ENCODE assay signal across 10 mouse cellular contexts in the genomic region with DNA sequence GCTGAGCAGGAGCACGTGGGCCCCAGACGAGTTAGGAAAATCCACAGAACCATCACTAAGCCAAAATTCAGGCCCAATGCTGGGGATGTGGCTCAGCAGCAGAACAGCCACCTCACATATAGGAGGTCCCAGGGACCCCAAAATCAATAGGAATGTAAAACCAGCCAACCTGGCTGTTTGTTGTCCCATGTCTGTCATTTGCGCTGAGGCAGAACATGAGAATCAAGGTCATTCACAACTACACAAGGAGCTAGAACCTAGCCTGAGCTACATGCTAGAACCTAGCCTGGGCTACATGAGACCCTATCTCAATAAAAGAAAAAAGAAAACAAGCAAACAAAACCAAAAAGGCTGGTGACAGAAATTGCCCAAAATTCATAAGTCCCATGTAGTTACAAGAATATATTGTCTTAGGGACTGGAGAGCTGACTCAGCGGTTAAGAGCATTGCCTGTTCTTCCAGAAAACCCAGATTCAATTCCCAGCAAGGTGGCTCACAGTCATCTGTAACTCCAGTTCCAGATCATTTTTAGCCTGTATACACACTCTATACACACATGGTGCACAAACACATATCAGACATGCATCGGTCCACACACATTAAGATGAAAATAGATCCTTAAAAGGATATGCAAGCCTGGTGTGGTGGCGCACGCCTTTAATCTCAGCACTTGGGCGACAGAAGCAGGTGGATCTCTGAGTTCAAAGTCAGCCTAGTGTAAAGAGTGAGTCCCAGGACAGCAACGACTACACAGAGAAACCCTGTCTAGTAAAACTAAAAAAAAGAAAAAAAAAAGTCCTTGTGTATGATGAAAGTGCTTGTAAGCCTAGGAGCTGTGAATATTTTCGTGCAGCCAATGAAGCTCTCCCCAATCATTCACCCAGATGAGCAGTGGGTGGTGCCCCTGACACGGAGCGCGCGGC. TPM values are rescaled to one million over a fixed set of nuclear protein-coding genes. Genes with fewer than 3 reads are reported as not detected.
DNase-seq lines count a peak whose midpoint lies in the region; ATAC-seq and TF ChIP-seq lines count a peak whose summit lies in the region.
"Had no signal": no experiment of that assay in that cellular context is flagged by ENCODE, and none has a peak within 500 bp of the region (broad histone marks: within the 10 kb centered on the region; RNA-seq: fewer than 3 reads in every experiment).

No protein-coding gene starts in this region.

- no peak for DNase-seq in kidney, adult 2 months
- DNase-seq in kidney, postnatal 14 days, result no peak
- DNase-seq in frontal cortex, adult 2 months (ENCODE audit: extremely low spot score in 1 of 2, low spot score in 1 of 2), result no peak
- DNase-seq in adrenal gland, adult (ENCODE audit: inconsistent age in 2 of 2, low spot score in 1 of 2), result no peak
- no peak for DNase-seq in cerebellum, postnatal 4 days (ENCODE audit: low spot score in 2 of 2)

- no peak overlapping the region for H3K9ac ChIP-seq in hindbrain, embryonic 12.5 days
- H3K9ac ChIP-seq in midbrain, embryonic 13.5 days (replicated peaks), result peak overlapping the region; percentile 43

- no peaks in the 10 kb centered on the region for H3K4me1 ChIP-seq in kidney, adult 2 months (ENCODE audit: control insufficient read depth, insufficient read depth, low read length)
- peaks cover 2% of the 10 kb centered on the region; the same call in 1 of the 2 replicates for H3K4me1 ChIP-seq in hindbrain, embryonic 12.5 days
- H3K4me1 ChIP-seq in midbrain, embryonic 13.5 days (replicated peaks), result peaks cover 8% of the 10 kb centered on the region

- peak overlapping the region; percentile 24 for H3K4me3 ChIP-seq in kidney, adult 2 months (ENCODE audit: insufficient read depth, low read depth, low read length)
- peak overlapping the region; percentile 37 for H3K4me3 ChIP-seq in hindbrain, embryonic 12.5 days
- peak overlapping the region; percentile 43 for H3K4me3 ChIP-seq in midbrain, embryonic 13.5 days (replicated peaks)

- 35% methylated on average over 14 of the region's 14 CpGs for WGBS in kidney, adult 2 months
- 35% methylated on average over 14 of the region's 14 CpGs for WGBS in hindbrain, embryonic 12.5 days
- 37% methylated on average over 14 of the region's 14 CpGs for WGBS in midbrain, embryonic 13.5 days

- no peaks in the 10 kb centered on the region for H3K9me3 ChIP-seq in hindbrain, embryonic 12.5 days (replicated peaks)
- no peaks in the 10 kb centered on the region for H3K9me3 ChIP-seq in midbrain, embryonic 13.5 days

- no peaks in the 10 kb centered on the region for H3K36me3 ChIP-seq in kidney, adult 2 months (ENCODE audit: control insufficient read depth, insufficient read depth, low read length)
- H3K36me3 ChIP-seq in hindbrain, embryonic 12.5 days, result no peaks in the 10 kb centered on the region
- no peaks in the 10 kb centered on the region for H3K36me3 ChIP-seq in midbrain, embryonic 13.5 days

- no peak for TF ChIP-seq POLR2A in kidney, adult 2 months (IDR thresholded peaks at IDR 0.05; ENCODE audit: low read depth, low read length)

- no peak for TF ChIP-seq CTCF in kidney, adult 2 months (conservative IDR thresholded peaks at IDR 0.05; ENCODE audit: insufficient read depth, insufficient read length, low read depth, low read length)

- peak; percentile 61 for ATAC-seq in activated CD4-positive, CD25-positive, alpha-beta regulatory T cell, adult 4 months
- ATAC-seq in hindbrain, embryonic 12.5 days (ENCODE audit: low FRiP score), result peak; percentile 23; the same call in 1 of the 2 replicates
- no peak; the same call in 1 of the 2 replicates for ATAC-seq in midbrain, embryonic 13.5 days

- peak overlapping the region; percentile 61 for H3K4me2 ChIP-seq in hindbrain, embryonic 12.5 days (replicated peaks)
- H3K4me2 ChIP-seq in midbrain, embryonic 13.5 days (replicated peaks), result peak overlapping the region; percentile 64

- no peaks in the 10 kb centered on the region for H3K27me3 ChIP-seq in kidney, adult 2 months (replicated peaks; ENCODE audit: control insufficient read depth, insufficient read depth, low read length)
- no peaks in the 10 kb centered on the region for H3K27me3 ChIP-seq in hindbrain, embryonic 12.5 days
- H3K27me3 ChIP-seq in midbrain, embryonic 13.5 days, result no peaks in the 10 kb centered on the region

- H3K27ac ChIP-seq in kidney, adult 2 months (ENCODE audit: insufficient read depth, low read depth, low read length), result no peak overlapping the region
- no peak overlapping the region; the same call in 1 of the 2 replicates for H3K27ac ChIP-seq in hindbrain, embryonic 12.5 days
- peak overlapping the region; percentile 93 for H3K27ac ChIP-seq in midbrain, embryonic 13.5 days

RNA-seq across cellular contexts. Expression of gene Angptl6, which starts 2.1 kb away (rescaled TPM):
- polyA plus RNA-seq in kidney, adult 2 months (2012; rRNA removed), result 3.6 and 4.0 TPM in 2 replicates
- 1 to 10 TPM in 1 of 2 experiments, under 1 TPM in 1; 0.76 to 1.5 TPM for polyA plus RNA-seq in activated CD4-positive, CD25-positive, alpha-beta regulatory T cell, adult 4 months (2017; shearing (Covaris generic))
- polyA plus RNA-seq in hindbrain, embryonic 12.5 days (2016; fragmentation: Nextera tagmentation; extraction: Ambion mirVana), result 4.8 and 5.5 TPM in 2 replicates
- polyA plus RNA-seq in midbrain, embryonic 13.5 days (2015; fragmentation: Nextera tagmentation; extraction: Ambion mirVana), result 8.0 and 10.4 TPM in 2 replicates
- polyA plus RNA-seq in frontal cortex, adult 2 months (2012; rRNA removed), result 11.5 and 13.6 TPM in 2 replicates

RNA-seq across cellular contexts. Expression of gene A230050P20Rik, which starts 8.9 kb away (rescaled TPM):
- polyA plus RNA-seq in kidney, adult 2 months (2012; rRNA removed), result 31.7 and 40.3 TPM in 2 replicates
- 10 to 100 TPM; 12.4 to 14.6 TPM for polyA plus RNA-seq in activated CD4-positive, CD25-positive, alpha-beta regulatory T cell, adult 4 months (2017; shearing (Covaris generic))
- polyA plus RNA-seq in hindbrain, embryonic 12.5 days (2016; fragmentation: Nextera tagmentation; extraction: Ambion mirVana), result 2.0 and 2.4 TPM in 2 replicates
- polyA plus RNA-seq in midbrain, embryonic 13.5 days (2015; fragmentation: Nextera tagmentation; extraction: Ambion mirVana), result 0.94 and 1.1 TPM in 2 replicates
- 227 and 254 TPM in 2 replicates for polyA plus RNA-seq in frontal cortex, adult 2 months (2012; rRNA removed)

RNA-seq across cellular contexts. Expression of gene Ppan, which starts 10.6 kb away (rescaled TPM):
- 28.3 and 31.2 TPM in 2 replicates for polyA plus RNA-seq in kidney, adult 2 months (2012; rRNA removed)
- polyA plus RNA-seq in activated CD4-positive, CD25-positive, alpha-beta regulatory T cell, adult 4 months (2017; shearing (Covaris generic)), result 10 to 100 TPM; 22.9 to 30.1 TPM
- polyA plus RNA-seq in hindbrain, embryonic 12.5 days (2016; fragmentation: Nextera tagmentation; extraction: Ambion mirVana), result 55.1 and 59.5 TPM in 2 replicates
- polyA plus RNA-seq in midbrain, embryonic 13.5 days (2015; fragmentation: Nextera tagmentation; extraction: Ambion mirVana), result 49.2 and 49.5 TPM in 2 replicates
- 48.3 and 49.1 TPM in 2 replicates for polyA plus RNA-seq in frontal cortex, adult 2 months (2012; rRNA removed)

RNA-seq across cellular contexts. Expression of gene Eif3g, which starts 21.0 kb away (rescaled TPM):
- 93.1 and 116 TPM in 2 replicates for polyA plus RNA-seq in kidney, adult 2 months (2012; rRNA removed)
- polyA plus RNA-seq in activated CD4-positive, CD25-positive, alpha-beta regulatory T cell, adult 4 months (2017; shearing (Covaris generic)), result 100 to 1,000 TPM; 190 to 235 TPM
- polyA plus RNA-seq in hindbrain, embryonic 12.5 days (2016; fragmentation: Nextera tagmentation; extraction: Ambion mirVana), result 282 and 283 TPM in 2 replicates
- polyA plus RNA-seq in midbrain, embryonic 13.5 days (2015; fragmentation: Nextera tagmentation; extraction: Ambion mirVana), result 273 and 291 TPM in 2 replicates
- polyA plus RNA-seq in frontal cortex, adult 2 months (2012; rRNA removed), result 115 and 117 TPM in 2 replicates

RNA-seq across cellular contexts. Expression of gene Rdh8, which starts 59.1 kb away (rescaled TPM):
- not detected in 2 replicates for polyA plus RNA-seq in kidney, adult 2 months (2012; rRNA removed)
- polyA plus RNA-seq in activated CD4-positive, CD25-positive, alpha-beta regulatory T cell, adult 4 months (2017; shearing (Covaris generic)), result not detected
- polyA plus RNA-seq in hindbrain, embryonic 12.5 days (2016; fragmentation: Nextera tagmentation; extraction: Ambion mirVana), result not detected in 2 replicates
- not detected in 2 replicates for polyA plus RNA-seq in midbrain, embryonic 13.5 days (2015; fragmentation: Nextera tagmentation; extraction: Ambion mirVana)
- polyA plus RNA-seq in frontal cortex, adult 2 months (2012; rRNA removed), result not detected in 2 replicates
- polyA plus RNA-seq: gonadal fat pad, adult 2 months; Patski had no signal
